Mouse (Mus musculus): ENCODE data around the gene Efcc1. TPM values are rescaled to one million over a fixed set of nuclear protein-coding genes. Genes with fewer than 3 reads are reported as not detected.

The Efcc1 gene
- polyA plus RNA-seq, 1 experiment from 2014 or later = 5.5 TPM

DNA sequence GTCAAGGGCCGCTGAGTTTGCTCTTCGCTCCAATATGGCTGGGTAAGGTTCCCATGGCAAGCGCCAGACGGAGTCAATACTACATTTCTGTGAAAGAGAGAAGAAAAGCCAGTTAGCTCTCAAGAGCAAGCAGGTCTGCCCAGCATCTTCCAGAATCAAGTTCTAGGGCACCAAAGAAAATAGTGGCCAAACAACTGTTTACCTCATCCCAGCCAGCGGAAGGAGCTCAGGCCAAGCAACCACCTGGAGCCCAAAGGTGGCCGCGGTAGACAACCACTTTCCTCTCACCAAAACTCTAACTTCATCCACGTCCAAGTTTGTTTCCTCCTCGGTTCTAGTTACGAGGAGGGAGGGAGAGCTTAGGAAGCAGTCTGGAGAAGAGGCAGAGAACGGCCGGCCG lies 528 bp upstream of the Efcc1 start:
- WGBS = 14% methylated on average over 13 of the region's 13 CpGs
- ATAC-seq = no peak
- Histone ChIP-seq H3K27me3 (ENCODE audit: control insufficient read depth, insufficient read depth, low read depth, low read length) (peaks cover 20% of the 10 kb centered on the region), H3K27ac (ENCODE audit: low read length) (peak overlapping the region; percentile 60; the same call in 1 of the 2 replicates), H3K36me3 (ENCODE audit: control insufficient read depth, insufficient read depth, low read length) (no peaks in the 10 kb centered on the region), H3K4me2 (ENCODE audit: low read length) (peak overlapping the region; percentile 67), H3K9me3 (replicated peaks; ENCODE audit: control insufficient read depth, low read length, poor library complexity, severe bottlenecking) (no peaks in the 10 kb centered on the region), H3K9ac (ENCODE audit: low read depth, low read length) (peak overlapping the region; percentile 69), H3K4me1 (ENCODE audit: control insufficient read depth, insufficient read depth, low read length) (peaks cover 26% of the 10 kb centered on the region), H3K4me3 (ENCODE audit: low read depth, low read length) (peak overlapping the region; percentile 54)

DNA sequence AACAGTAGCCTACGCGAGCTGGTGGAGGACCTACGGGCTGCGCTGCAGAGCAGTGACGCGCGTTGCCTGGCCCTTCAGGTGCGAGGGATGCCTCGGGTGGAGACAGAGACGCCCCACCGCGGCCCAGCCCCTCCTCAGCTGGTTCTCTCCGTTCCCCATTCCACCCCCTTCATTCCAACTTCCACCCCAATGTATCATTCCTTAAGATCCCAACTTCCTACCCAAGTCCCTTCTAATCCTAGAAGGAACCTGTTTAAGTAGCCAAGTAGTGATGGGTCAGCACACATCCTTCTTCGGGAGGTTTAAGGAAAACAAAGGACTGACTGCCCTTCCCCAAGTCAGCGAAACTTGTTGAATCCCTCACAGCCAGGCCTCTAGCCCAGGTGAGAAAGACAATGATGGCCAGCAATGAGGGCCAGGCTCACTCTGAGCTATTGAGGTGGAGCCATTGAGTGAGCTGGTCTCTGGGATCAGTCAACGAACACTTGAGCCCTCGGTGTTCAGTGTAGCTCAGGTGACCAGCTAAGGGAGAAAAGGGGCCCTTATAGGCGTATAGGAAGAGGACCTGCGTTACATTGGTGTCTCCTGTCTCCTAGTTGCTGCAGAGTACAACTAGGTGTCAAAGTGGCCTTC lies 910 bp downstream of the Efcc1 start:
- no peaks in the 10 kb centered on the region for H3K9me3 ChIP-seq (replicated peaks; ENCODE audit: control insufficient read depth, low read length, poor library complexity, severe bottlenecking)
- H3K4me2 ChIP-seq (ENCODE audit: low read length) = peak overlapping the region; percentile 67
- peak overlapping the region; percentile 60 for H3K27ac ChIP-seq (ENCODE audit: low read length)
- H3K27me3 ChIP-seq (ENCODE audit: control insufficient read depth, insufficient read depth, low read depth, low read length) = peaks cover 20% of the 10 kb centered on the region
- peak overlapping the region; percentile 69 for H3K9ac ChIP-seq (ENCODE audit: low read depth, low read length)
- WGBS = 4% methylated on average over 17 of the region's 19 CpGs
- peak overlapping the region; percentile 54 for H3K4me3 ChIP-seq (ENCODE audit: low read depth, low read length)
- ATAC-seq = no peak
- H3K36me3 ChIP-seq (ENCODE audit: control insufficient read depth, insufficient read depth, low read length) = no peaks in the 10 kb centered on the region
- peaks cover 26% of the 10 kb centered on the region for H3K4me1 ChIP-seq (ENCODE audit: control insufficient read depth, insufficient read depth, low read length)

DNA sequence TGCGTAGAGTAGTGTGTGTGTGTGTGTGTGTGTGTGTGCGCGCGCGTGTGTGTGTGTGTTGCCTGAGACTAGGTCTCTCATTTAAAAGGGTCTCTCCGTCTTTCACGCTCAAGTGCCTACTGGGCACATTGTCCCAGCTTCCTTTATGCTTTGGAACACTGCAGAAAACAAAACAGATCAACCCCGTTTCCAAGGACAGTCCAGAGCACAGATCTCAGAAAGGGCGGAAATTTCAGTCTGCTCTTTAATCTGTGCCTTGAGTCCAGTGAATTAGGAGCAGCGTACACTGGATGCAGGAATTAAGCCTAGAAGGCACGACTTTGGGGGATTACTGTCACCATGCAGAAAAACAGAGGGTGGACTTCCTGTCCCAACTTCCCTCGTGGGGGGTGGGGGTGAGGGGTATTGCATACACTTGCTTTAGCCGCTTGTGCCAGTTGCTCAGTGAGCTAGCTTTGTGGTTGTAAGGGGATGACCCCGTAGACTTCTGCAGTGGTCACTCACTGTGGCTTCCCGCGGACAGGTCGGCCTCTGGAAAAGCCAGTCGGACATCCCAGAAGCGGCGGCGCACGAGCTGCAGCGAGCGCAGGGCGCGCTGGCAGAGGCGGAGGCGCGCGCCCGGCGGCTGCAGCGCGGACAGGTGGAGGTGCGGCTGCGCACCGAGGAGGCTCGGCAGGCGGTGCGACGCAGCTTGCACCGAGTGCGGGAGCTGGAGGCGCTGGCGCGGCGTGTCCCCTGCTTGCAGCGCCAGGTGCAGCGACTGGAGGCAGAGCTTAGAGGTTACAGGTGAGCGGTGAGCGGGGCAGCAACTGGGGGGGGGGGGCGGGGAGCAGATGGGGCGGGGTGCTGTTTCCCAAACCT lies 1.7 kb downstream of the Efcc1 start:
- Histone ChIP-seq H3K4me3 (ENCODE audit: low read depth, low read length) (peak overlapping the region; percentile 54), H3K4me2 (ENCODE audit: low read length) (peak overlapping the region; percentile 67), H3K27ac (ENCODE audit: low read length) (no peak overlapping the region), H3K9ac (ENCODE audit: low read depth, low read length) (peak overlapping the region; percentile 62), H3K36me3 (ENCODE audit: control insufficient read depth, insufficient read depth, low read length) (no peaks in the 10 kb centered on the region), H3K4me1 (ENCODE audit: control insufficient read depth, insufficient read depth, low read length) (peaks cover 26% of the 10 kb centered on the region), H3K27me3 (ENCODE audit: control insufficient read depth, insufficient read depth, low read depth, low read length) (peaks cover 20% of the 10 kb centered on the region), H3K9me3 (replicated peaks; ENCODE audit: control insufficient read depth, low read length, poor library complexity, severe bottlenecking) (no peaks in the 10 kb centered on the region)
- under 1% methylated on average over 50 of the region's 53 CpGs for WGBS
- peak; percentile 47; the same call in 1 of the 2 replicates for ATAC-seq

DNA sequence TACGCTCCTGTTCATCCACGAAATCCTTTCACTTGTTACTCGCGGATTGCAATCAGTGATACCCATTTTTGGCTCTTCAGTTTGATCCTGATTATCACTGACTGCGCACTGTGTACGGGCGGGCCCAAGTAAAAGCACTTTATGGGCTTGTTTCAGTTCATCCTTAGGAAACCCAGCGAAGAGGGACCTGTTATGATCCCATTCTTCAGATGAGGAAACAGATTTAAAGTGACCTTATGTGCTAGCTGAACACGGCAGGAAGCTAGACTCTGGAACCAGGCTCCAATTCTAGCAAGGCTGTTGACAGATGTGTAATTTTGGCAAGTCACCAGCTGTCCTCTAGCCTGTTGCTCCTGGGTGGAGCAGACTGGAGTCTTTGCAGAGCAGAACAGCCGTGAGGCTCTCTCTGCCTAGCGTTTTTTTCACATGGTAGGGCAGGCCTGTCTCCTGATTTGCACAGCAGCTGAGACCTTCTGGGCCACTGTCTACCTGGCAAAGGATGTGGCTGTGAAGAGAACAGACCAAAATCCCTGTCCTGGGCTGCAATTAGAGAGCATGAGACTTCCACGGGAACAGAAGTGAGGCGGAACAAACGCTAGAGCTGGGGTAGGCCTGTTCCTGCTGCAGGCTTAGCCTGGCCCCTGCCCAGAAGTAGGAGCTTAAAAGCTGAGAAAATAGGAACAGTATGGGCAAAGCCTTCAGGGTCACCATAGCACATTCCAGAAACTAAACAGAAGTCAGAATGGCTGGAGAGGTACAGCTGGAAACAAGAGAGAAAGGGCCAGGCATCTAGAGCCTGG lies 2.7 kb downstream of the Efcc1 start:
- peak overlapping the region; percentile 54 for H3K4me3 ChIP-seq (ENCODE audit: low read depth, low read length)
- no peak overlapping the region for H3K27ac ChIP-seq (ENCODE audit: low read length)
- peak overlapping the region; percentile 67 for H3K4me2 ChIP-seq (ENCODE audit: low read length)
- H3K9ac ChIP-seq (ENCODE audit: low read depth, low read length) = peak overlapping the region; percentile 62
- H3K27me3 ChIP-seq (ENCODE audit: control insufficient read depth, insufficient read depth, low read depth, low read length) = peaks cover 20% of the 10 kb centered on the region
- peaks cover 26% of the 10 kb centered on the region for H3K4me1 ChIP-seq (ENCODE audit: control insufficient read depth, insufficient read depth, low read length)
- 21% methylated on average over 14 of the region's 14 CpGs for WGBS
- no peaks in the 10 kb centered on the region for H3K36me3 ChIP-seq (ENCODE audit: control insufficient read depth, insufficient read depth, low read length)
- no peaks in the 10 kb centered on the region for H3K9me3 ChIP-seq (replicated peaks; ENCODE audit: control insufficient read depth, low read length, poor library complexity, severe bottlenecking)
- ATAC-seq = no peak

DNA sequence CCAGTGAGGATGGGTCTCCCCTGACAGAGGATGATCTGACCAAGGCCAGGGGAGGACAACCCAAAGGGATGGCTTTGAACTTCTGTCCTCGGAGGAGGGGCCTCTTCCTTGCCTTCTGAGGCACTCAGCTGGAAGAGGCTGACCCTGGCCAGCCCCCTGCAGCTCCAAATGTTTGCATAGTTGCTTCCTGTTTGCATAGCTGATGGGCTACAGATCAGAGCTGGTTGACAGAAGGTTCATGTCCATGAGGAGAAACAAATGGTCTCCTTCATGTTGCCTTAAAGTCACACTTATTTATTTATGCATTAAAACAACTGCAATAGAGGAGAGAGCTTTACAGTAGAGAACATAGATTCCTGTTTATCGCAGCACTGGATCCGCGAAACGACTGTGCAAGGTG lies 3.5 kb downstream of the Efcc1 start:
- H3K4me2 ChIP-seq (ENCODE audit: low read length) = no peak overlapping the region
- H3K9me3 ChIP-seq (replicated peaks; ENCODE audit: control insufficient read depth, low read length, poor library complexity, severe bottlenecking) = no peaks in the 10 kb centered on the region
- no peaks in the 10 kb centered on the region for H3K36me3 ChIP-seq (ENCODE audit: control insufficient read depth, insufficient read depth, low read length)
- 63% methylated on average over 5 of the region's 5 CpGs for WGBS
- H3K27me3 ChIP-seq (ENCODE audit: control insufficient read depth, insufficient read depth, low read depth, low read length) = peaks cover 20% of the 10 kb centered on the region
- ATAC-seq = no peak
- peaks cover 26% of the 10 kb centered on the region for H3K4me1 ChIP-seq (ENCODE audit: control insufficient read depth, insufficient read depth, low read length)
- no peak overlapping the region for H3K9ac ChIP-seq (ENCODE audit: low read depth, low read length)
- no peak overlapping the region for H3K4me3 ChIP-seq (ENCODE audit: low read depth, low read length)
- H3K27ac ChIP-seq (ENCODE audit: low read length) = no peak overlapping the region

DNA sequence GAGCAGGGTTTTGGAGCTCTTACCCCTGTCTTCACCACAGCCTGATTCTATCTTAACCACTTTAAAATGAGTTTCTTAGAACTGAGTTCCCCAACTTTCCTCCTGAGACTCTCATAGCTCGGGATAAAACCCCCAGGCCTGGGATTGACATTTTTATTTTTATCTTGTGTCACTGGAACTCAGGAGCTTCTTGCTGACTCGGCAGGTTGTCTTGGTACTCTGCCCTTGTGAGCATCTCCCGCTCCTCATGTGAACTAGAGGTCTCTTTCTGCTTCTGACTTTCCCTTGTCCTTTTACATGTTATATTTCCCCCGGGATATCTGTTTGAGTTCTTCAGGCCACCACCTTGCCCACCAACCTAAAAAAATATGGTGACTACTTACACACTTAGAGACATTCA lies 6.3 kb downstream of the Efcc1 start:
- Histone ChIP-seq H3K4me2 (ENCODE audit: low read length) (no peak overlapping the region), H3K9me3 (replicated peaks; ENCODE audit: control insufficient read depth, low read length, poor library complexity, severe bottlenecking) (no peaks in the 10 kb centered on the region), H3K36me3 (ENCODE audit: control insufficient read depth, insufficient read depth, low read length) (no peaks in the 10 kb centered on the region), H3K27me3 (ENCODE audit: control insufficient read depth, insufficient read depth, low read depth, low read length) (peaks cover 16% of the 10 kb centered on the region), H3K4me3 (ENCODE audit: low read depth, low read length) (no peak overlapping the region), H3K4me1 (ENCODE audit: control insufficient read depth, insufficient read depth, low read length) (peaks cover 14% of the 10 kb centered on the region), H3K9ac (ENCODE audit: low read depth, low read length) (no peak overlapping the region), H3K27ac (ENCODE audit: low read length) (no peak overlapping the region)
- ATAC-seq = no peak
- WGBS = 84% methylated on average over 4 of the region's 4 CpGs

DNA sequence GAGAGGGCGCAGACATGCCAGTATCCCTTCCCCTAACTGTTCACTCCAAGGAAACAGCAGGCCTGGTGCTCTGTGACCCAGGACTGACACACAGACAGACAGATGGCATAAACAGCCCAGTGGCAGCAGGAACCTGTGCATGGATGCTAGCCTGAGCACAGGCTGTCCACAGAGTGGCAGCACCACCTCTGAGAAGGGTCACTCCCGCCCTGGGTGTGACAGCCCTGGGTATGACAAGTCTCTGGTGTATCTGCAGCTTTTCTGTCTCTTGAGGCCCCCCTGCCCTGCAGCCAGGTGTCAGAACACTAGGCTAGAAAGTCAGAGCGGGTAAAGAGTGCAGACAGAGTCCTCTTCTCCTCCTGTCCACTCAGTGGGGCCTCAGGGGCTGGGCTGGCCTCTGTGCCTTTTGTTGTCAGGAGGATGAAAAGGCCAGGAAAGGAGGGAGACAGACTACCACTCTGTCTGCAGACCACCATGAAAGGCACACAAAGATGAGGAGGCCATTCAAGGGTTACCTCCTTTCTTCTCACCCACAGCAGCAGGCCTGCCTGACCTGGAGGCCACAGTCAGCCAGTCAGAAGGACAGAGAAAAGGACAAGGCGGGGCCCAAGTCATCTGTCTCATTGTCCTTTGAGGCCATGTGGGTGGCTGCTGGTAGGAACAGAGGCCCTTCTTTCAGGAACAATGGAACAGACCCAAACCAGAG lies 7.4 kb downstream of the Efcc1 start:
- Histone ChIP-seq H3K27ac (ENCODE audit: low read length) (no peak overlapping the region), H3K4me2 (ENCODE audit: low read length) (no peak overlapping the region), H3K36me3 (ENCODE audit: control insufficient read depth, insufficient read depth, low read length) (no peaks in the 10 kb centered on the region), H3K27me3 (ENCODE audit: control insufficient read depth, insufficient read depth, low read depth, low read length) (peaks cover 15% of the 10 kb centered on the region), H3K4me1 (ENCODE audit: control insufficient read depth, insufficient read depth, low read length) (peaks cover 5% of the 10 kb centered on the region), H3K9me3 (replicated peaks; ENCODE audit: control insufficient read depth, low read length, poor library complexity, severe bottlenecking) (no peaks in the 10 kb centered on the region), H3K9ac (ENCODE audit: low read depth, low read length) (no peak overlapping the region), H3K4me3 (ENCODE audit: low read depth, low read length) (no peak overlapping the region)
- 23% methylated on average over 4 of the region's 4 CpGs for WGBS
- no peak for ATAC-seq

DNA sequence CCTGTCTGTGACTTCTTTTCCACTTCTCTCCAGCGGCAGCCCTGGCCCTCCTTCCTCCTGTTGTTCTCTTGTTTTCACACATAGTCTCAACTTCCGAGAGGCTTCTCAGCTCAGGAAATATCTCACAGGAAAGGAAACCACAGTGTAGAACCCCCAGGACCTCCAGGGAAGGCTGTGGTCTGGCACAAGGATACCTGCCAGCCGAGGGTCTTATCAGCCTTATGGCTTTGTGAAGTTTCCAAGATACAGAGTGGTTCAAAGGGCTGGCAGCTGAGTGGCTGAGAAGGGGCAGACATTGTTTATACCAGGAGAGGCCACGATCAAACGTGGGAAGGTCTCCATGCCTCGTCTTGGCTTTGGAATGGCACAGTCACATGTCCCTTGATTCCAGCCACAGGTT lies 9.2 kb downstream of the Efcc1 start:
- no peaks in the 10 kb centered on the region for H3K4me1 ChIP-seq (ENCODE audit: control insufficient read depth, insufficient read depth, low read length)
- no peak overlapping the region for H3K4me2 ChIP-seq (ENCODE audit: low read length)
- ATAC-seq = no peak
- H3K9me3 ChIP-seq (replicated peaks; ENCODE audit: control insufficient read depth, low read length, poor library complexity, severe bottlenecking) = no peaks in the 10 kb centered on the region
- H3K36me3 ChIP-seq (ENCODE audit: control insufficient read depth, insufficient read depth, low read length) = no peaks in the 10 kb centered on the region
- WGBS = 58% methylated on average over 6 of the region's 6 CpGs
- H3K27ac ChIP-seq (ENCODE audit: low read length) = no peak overlapping the region
- H3K9ac ChIP-seq (ENCODE audit: low read depth, low read length) = no peak overlapping the region
- no peaks in the 10 kb centered on the region for H3K27me3 ChIP-seq (ENCODE audit: control insufficient read depth, insufficient read depth, low read depth, low read length)
- no peak overlapping the region for H3K4me3 ChIP-seq (ENCODE audit: low read depth, low read length)

All from midbrain, embryonic 16.5 days (tissue).